Mouse (Mus musculus) bone marrow, adult 2 months (tissue): ENCODE measurements around the gene Rbm18. TPM values are rescaled to one million over a fixed set of nuclear protein-coding genes. Genes with fewer than 3 reads are reported as not detected.

Experiments used
- H3K27ac ChIP-seq: fragments of 200-500 bp; 2 replicates; pipeline ENCODE4 v1.5.1; 2012; ENCODE audit warnings: low read depth, mild to moderate bottlenecking, control low read depth, inconsistent platforms, low read length; ENCODE audit not compliant: control insufficient read depth, poor library complexity, insufficient read depth
- H3K4me1 ChIP-seq: fragments of 200-500 bp; 2 replicates; pipeline ENCODE4 v1.6.1; 2011; ENCODE audit warnings: low read length; ENCODE audit not compliant: control insufficient read depth, insufficient read depth
- H3K4me3 ChIP-seq: fragments of 200-500 bp; replicated peaks from 2 replicates; pipeline ENCODE3; 2011; ENCODE audit warnings: mild to moderate bottlenecking, low read depth, low read length, control low read depth; ENCODE audit not compliant: control insufficient read depth
- CTCF ChIP-seq: fragments of 200-500 bp; IDR thresholded peaks from 2 replicates; pipeline ENCODE4 v1.5.1; 2011; ENCODE audit warnings: low read length, control low read depth; ENCODE audit not compliant: control insufficient read depth, insufficient read depth
- POLR2A ChIP-seq: fragments of 200-500 bp; IDR thresholded peaks from 2 replicates; pipeline ENCODE4 v1.6.1; 2011; ENCODE audit warnings: low read depth, mild to moderate bottlenecking, control low read depth, low read length, borderline replicate concordance; ENCODE audit not compliant: control insufficient read depth
- WGBS: fragments of 180-500 bp; shearing (Covaris S2); methylation state at CpG from one replicate; pipeline ENCODE4 v1.1.7; 2018; 5-methylcytosine and 5-hydroxymethylcytosine counted together
- polyA plus RNA-seq: library from polyadenylated mRNA; stranded (reverse); fragments of >200 nt; gene quantifications from 2 replicates; pipeline ENCODE4 v1.2.4, GENCODE M21; 2011; ENCODE audit warnings: low replicate concordance; ENCODE audit not compliant: missing spikeins, insufficient read depth, insufficient read length

Rbm18 gene
- polyA plus RNA-seq, 1 experiment: 12.7 TPM

DNA sequence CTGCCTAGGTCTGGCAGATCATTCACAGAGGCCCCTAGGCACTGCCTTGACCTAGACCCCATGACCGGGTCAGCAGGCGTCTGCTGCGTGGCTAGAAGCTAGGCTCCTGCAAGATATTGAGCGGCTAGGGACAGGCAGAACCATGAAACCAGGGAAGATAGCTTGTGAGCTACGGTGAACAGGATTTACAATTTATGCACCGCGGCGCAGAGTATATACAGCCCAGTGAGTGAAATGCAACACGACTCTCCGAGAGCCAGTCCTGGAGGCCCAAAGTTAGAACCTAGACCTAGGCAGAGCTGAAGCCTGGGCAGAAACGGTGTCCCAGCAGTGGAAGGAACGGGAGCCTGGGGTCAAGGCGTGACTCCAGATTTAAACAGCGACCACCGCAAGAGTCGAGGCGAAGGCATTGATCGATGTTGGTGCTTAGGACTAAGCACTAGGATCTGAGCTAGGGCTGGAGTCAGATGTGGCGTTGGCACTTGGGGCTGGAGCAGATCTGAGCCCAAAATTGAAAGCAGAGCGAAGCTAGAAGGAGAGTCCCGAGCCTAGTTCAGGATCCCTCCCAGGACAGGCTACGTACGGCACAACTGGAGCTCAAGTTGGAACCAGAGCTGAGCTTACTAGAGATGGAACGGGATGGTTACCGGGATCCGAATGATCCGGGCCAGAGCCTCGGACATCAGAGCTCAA, 34.6 kb downstream of the Rbm18 start:
- TF ChIP-seq CTCF: no peak
- TF ChIP-seq POLR2A: no peak
- Histone ChIP-seq H3K4me1 (no peaks in the 10 kb centered on the region), H3K27ac (no peak overlapping the region), H3K4me3 (no peak overlapping the region)
- 7% methylated on average over 28 of the region's 28 CpGs for WGBS

DNA sequence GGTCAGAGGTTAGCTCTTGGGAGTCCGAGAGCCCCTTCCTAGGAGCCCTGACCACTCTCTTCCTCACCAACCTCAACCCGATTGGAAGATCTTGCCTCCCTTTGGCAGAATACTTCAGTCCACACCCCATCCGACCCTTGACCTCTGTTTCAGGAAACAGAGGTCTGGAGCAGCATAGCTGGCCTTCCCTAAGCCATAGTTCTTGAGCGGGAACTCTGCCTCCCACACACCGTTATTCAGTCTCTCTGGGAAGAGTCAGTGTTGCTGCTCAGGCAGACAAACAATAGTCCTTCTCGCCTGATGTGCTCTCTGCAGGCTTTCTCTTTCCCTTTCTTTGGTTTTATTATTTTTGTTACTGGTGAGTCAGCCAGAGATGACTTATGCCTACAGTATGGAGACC, 36.8 kb downstream of the Rbm18 start:
- WGBS: 49% methylated on average over 6 of the region's 6 CpGs
- H3K4me3 ChIP-seq: no peak overlapping the region
- TF ChIP-seq POLR2A (no peak), CTCF (no peak)
- H3K27ac ChIP-seq: no peak overlapping the region
- H3K4me1 ChIP-seq: no peaks in the 10 kb centered on the region

DNA sequence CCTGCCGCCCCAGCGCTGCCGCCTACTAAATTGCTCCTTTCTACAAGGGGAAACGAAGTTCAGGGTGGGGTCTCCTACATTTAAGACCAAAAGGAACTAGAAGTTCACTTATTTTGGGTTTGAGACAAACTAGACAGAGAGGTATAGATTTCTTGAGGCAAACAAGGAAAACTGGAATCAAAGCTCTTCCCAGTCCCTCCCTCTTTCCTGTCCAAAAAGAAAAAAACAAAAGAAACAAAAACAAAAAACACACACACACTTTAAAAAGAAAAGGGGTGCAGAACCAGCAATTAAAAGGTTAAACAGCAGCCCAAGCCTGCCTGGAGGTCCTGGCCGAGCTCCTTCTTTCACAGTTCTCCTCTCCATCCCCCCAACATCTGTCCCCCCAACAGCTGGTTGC, 38.6 kb downstream of the Rbm18 start:
- H3K27ac ChIP-seq: no peak overlapping the region
- H3K4me1 ChIP-seq: no peaks in the 10 kb centered on the region
- 30% methylated on average over 5 of the region's 5 CpGs for WGBS
- no peak overlapping the region for H3K4me3 ChIP-seq
- no peak for TF ChIP-seq CTCF
- TF ChIP-seq POLR2A: no peak

DNA sequence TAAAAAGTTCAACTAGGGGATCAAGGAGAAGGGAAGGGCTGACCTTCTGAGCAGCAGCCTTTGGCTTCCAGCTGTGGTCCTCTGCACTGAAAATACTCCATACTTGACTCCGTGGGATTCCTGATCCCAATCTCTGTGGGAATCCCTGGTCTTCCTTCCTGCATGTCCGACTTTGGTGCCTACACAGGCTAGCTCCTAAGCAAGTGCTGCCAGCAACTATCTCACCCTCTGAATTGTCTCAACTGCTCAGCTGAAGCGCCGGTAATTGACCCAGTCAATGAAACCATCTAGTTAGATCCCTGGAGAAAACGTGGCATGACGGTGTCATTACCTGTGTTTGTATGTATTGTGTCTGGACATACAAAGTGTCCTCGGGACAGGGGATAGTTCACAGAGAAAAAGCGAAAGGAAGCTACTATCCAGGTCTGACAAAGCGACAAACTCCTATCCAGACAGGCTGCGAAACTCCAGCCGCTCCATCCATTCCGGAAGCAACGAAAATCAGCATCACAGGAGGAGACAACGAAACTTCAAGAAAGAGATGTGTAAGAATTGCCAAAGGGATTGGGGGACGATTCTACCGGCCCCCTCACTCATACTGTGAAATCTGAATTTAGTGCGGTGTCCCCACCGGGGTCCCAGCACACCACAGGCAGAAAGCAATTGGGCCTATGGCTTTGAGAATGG, 39.3 kb downstream of the Rbm18 start:
- WGBS: 13% methylated on average over 18 of the region's 18 CpGs
- TF ChIP-seq CTCF (no peak), POLR2A (no peak)

DNA sequence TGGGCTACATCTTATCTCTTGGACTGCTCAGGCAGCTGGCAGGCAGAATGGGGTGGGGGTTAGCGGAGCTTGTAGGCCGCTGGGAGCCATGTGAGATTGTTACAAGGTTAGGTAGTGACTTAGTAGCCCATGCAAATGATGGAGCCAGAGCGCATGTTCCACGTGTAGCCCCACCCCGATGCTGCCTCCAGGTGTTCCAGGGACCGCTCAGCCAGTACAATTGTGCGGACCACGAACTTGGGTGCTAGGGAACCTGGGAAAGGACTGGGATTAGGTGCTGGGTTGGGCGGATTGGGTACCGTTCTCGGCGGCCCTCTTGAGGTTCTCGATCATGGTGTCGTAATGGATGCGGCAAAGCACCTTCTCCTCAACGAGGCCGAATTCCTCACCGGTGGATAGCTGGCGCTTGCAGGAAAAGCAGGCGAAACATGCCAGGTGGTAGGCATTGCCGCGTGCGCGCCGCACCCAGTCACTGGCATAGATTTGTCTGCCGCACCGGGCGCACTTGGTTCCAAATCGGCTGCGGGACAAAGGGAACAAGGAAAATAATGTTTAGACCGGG, 42.6 kb downstream of the Rbm18 start:
- Histone ChIP-seq H3K4me1 (no peaks in the 10 kb centered on the region), H3K4me3 (no peak overlapping the region), H3K27ac (no peak overlapping the region)
- TF ChIP-seq POLR2A (no peak), CTCF (no peak)
- 7% methylated on average over 31 of the region's 31 CpGs for WGBS

More for the DNA sequence above, 39.3 kb downstream of the Rbm18 start:
- Histone ChIP-seq H3K27ac (no peak overlapping the region), H3K4me3 (no peak overlapping the region), H3K4me1 (no peaks in the 10 kb centered on the region)

DNA sequence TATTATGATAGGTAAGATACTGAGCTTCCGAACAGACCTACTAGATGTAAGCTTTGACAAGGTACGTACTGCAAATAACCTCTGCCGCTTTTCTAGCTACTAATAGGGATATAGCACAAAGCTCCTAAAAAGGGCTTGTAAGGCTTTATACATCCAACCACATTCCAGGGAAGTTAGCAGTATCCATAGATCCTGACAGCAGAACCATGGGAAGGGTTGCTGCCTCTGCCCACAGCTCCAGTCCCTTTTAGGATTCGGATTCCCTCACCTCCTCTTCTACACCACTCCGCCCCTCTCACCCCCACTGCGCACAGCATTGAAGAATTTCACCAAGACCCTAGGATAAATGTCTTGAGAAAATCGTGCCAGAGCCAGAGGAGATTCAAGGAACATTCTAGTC, 43.3 kb downstream of the Rbm18 start:
- TF ChIP-seq CTCF (no peak), POLR2A (no peak)
- Histone ChIP-seq H3K27ac (no peak overlapping the region), H3K4me3 (no peak overlapping the region), H3K4me1 (no peaks in the 10 kb centered on the region)
- 47% methylated on average over 7 of the region's 7 CpGs for WGBS

DNA sequence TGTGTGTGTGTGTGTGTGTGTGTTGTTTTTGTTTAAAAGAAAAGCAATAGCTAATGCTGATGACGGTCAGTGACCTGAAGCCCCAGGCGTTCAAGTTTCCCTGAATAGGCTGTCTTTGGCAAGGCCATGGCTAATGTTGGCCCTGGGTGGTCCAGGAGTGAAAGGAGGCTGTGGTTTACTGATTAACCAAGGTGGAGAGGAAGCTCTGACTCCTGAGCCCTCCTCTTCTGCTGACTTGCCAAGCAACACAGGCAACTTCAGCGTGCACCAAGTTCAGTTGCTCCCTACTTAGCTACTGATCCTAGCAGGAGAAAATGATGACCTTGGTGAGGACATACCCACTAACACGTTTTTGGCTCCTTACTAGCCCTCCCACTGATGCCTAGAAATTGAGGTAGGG, 43.8 kb downstream of the Rbm18 start:
- H3K4me1 ChIP-seq: no peaks in the 10 kb centered on the region

DNA sequence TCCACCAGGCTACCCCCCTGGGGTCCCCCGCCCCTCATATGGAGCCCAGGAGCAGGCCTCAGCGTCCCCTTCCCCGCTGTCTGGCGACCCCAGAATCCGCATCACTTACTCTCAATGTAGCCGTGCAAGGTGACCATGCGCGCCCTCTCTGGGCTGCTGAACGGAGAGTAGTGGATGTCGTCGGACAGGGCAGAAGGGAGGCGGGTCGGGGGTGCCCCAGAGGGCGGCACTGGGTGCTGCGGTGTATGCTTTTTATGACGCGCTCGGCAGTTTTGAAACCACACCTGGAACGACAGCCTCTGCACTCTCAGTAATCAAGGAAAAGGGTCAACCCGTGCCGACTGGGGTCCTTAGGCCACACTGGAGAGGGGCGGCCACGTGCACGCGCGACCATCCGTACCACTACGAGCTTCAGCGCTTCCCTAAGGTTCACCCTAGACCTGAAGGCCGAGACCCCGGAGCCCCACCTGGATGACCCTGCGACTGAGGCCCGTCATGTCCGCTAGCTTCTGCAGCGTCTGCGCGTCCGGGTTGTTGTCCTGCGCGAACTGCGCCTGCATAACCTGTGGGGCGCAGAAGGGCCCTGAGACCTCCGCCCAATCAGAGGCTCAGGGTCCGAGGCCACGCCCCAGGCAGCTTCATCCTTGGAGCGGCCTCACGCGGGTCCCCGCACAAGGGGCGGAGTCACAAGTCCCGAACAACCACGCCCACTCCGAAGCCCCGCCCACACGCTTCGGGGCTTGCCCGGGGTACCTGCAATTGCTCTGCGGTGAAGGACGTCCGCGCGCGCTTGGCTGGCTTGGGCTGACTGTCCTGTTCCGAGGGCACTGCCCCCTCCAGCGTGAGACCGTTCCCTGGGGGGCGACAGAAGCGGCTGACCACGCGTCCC, 45.5 kb downstream of the Rbm18 start:
- no peak for TF ChIP-seq POLR2A
- no peak for TF ChIP-seq CTCF
- 3% methylated on average over 70 of the region's 70 CpGs for WGBS
- H3K4me1 ChIP-seq: no peaks in the 10 kb centered on the region
- no peak overlapping the region for H3K27ac ChIP-seq
- no peak overlapping the region for H3K4me3 ChIP-seq

More for the DNA sequence above, 43.8 kb downstream of the Rbm18 start:
- Histone ChIP-seq H3K4me3 (no peak overlapping the region), H3K27ac (no peak overlapping the region)
- WGBS: 12% methylated on average over 4 of the region's 4 CpGs
- TF ChIP-seq CTCF: no peak
- TF ChIP-seq POLR2A: no peak
